Mouse (Mus musculus): ENCODE measurements around the gene Slc50a1. TPM values are rescaled to one million over a fixed set of nuclear protein-coding genes. Genes with fewer than 3 reads are reported as not detected.

Slc50a1 gene
- polyA plus RNA-seq, 1 experiment from 2014 or later = 38.1 TPM

DNA sequence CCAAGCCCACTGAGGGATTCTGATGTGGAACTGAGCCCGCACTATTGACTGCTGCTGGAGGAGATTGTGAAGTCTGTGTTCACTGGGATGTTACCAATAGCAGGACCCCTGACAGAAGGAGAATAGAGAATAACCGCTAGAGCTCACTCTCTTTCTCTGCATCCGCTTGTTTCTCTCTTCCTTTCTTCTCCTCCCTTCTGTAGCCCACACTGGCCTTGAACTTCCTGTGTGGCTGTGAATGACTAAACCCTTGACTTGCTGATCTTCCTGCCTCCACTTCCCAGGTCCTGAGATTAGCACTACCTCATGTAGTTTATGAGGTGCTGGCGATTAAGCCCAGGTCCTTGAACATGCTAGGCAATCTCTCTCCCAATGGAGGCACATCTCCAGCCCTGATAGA, 22.9 kb downstream of the Slc50a1 start:
- no peak for DNase-seq
- no peak overlapping the region for H3K9ac ChIP-seq (replicated peaks; ENCODE audit: low read length)
- no peak for ATAC-seq (ENCODE audit: low FRiP score, low TSS enrichment)
- H3K4me1 ChIP-seq (ENCODE audit: control insufficient read depth, insufficient read depth, low read length) = peaks cover 42% of the 10 kb centered on the region
- no peaks in the 10 kb centered on the region for H3K9me3 ChIP-seq (ENCODE audit: control insufficient read depth, low read length)
- H3K36me3 ChIP-seq (ENCODE audit: control insufficient read depth, insufficient read depth, low read length) = peaks cover 10% of the 10 kb centered on the region
- peak overlapping the region; percentile 63; the same call in 1 of the 2 replicates for H3K4me3 ChIP-seq (replicated peaks; ENCODE audit: low read depth, low read length)
- no peak overlapping the region for H3K27ac ChIP-seq (replicated peaks; ENCODE audit: low read depth, low read length)
- 90% methylated on average over 4 of the region's 4 CpGs for WGBS
- H3K4me2 ChIP-seq (ENCODE audit: low read length) = peak overlapping the region; percentile 84
- no peaks in the 10 kb centered on the region for H3K27me3 ChIP-seq (ENCODE audit: control insufficient read depth, insufficient read depth, low read length)

DNA sequence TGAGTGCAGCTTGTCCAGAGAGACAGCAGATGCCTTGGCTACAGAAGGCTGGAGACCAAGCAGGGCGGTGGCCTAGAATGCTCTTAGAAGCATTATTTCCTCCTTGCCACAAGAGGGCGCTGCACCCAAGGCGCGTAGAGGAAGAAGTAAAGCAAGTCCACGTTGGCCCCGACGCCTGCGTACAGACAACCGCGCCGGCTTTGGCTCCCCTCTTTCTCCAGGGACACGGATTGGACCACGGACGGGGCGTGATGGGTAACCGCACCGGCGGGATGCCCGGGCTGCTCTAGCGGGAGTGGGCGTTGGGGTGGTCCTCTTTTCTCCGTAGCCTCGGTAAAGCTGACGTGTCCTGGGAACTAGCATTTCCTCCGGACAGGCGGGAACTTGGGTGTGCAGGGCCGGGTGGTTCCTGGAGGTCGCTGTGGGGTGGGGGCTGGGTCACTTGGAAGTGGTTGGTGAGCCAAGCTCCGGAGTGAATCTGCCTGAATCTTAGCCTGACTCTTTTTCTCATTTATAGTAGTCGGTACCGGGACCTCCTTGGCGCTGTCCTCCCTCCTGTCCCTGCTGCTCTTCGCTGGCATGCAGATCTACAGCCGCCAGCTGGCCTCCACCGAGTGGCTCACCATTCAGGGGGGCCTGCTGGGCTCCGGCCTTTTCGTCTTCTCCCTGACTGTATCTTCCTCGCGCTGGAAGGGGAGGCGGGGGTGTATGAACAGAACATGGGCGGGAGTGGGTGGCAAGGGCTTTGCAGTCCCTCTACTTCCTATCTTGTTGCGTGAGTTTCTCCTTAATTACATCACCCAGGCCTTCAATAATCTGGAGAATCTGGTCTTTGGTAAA, 23.9 kb downstream of the Slc50a1 start, which contains the start of gene Trim46:
Trim46 (minus strand) TSS at position 49 of the 840 bp plus-strand sequence.
- ATAC-seq (ENCODE audit: low FRiP score, low TSS enrichment) (peak; percentile 55), DNase-seq (peak; percentile 95)
- peak within 1 kb of the TSS; percentile 63 for H3K4me3 ChIP-seq (replicated peaks; ENCODE audit: low read depth, low read length)
- H3K9me3 ChIP-seq (ENCODE audit: control insufficient read depth, low read length) = no peaks in the 10 kb centered on the region
- H3K4me2 ChIP-seq (ENCODE audit: low read length) = peak within 1 kb of the TSS; percentile 84
- peaks cover 20% of the 10 kb centered on the region for H3K36me3 ChIP-seq (ENCODE audit: control insufficient read depth, insufficient read depth, low read length)
- H3K4me1 ChIP-seq (ENCODE audit: control insufficient read depth, insufficient read depth, low read length) = peaks cover 44% of the 10 kb centered on the region
- H3K9ac ChIP-seq (replicated peaks; ENCODE audit: low read length) = peak within 1 kb of the TSS; percentile 74
- no peaks in the 10 kb centered on the region for H3K27me3 ChIP-seq (ENCODE audit: control insufficient read depth, insufficient read depth, low read length)
- peak within 1 kb of the TSS; percentile 96 for H3K27ac ChIP-seq (replicated peaks; ENCODE audit: low read depth, low read length)
- WGBS = under 1% methylated on average over 42 of the region's 42 CpGs

DNA sequence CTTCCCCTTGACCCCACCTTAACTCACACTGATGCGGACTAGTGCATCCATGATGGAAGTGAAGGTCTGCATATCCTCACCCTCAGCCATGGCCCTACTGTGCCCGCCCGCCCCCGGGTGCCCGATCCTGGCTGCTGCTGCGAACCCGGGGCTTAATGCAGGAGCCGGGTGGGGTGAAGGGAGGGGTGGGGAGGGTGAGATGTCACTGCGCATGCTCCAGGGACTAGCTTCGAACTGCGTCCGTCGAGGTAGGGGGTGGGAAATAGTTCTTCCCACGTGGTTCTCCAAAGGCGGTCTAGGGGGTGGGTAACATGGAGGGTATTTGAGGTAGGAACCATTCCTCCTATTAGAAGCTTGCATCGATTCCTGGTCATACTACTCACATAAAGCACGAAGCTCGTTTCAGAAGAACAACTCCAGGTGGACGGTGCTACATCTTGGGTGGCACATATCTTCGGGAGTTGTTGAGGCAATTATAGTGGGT, 24.6 kb downstream of the Slc50a1 start, which contains the start of gene Krtcap2:
Krtcap2 (plus strand) TSS at position 279 of the 484 bp plus-strand sequence.
- ATAC-seq (ENCODE audit: low FRiP score, low TSS enrichment) (peak; percentile 62), DNase-seq (peak; percentile 90)
- no peaks in the 10 kb centered on the region for H3K9me3 ChIP-seq (ENCODE audit: control insufficient read depth, low read length)
- peaks cover 39% of the 10 kb centered on the region for H3K4me1 ChIP-seq (ENCODE audit: control insufficient read depth, insufficient read depth, low read length)
- H3K4me3 ChIP-seq (replicated peaks; ENCODE audit: low read depth, low read length) = peak within 1 kb of the TSS; percentile 63
- H3K9ac ChIP-seq (replicated peaks; ENCODE audit: low read length) = peak within 1 kb of the TSS; percentile 74
- peak within 1 kb of the TSS; percentile 84 for H3K4me2 ChIP-seq (ENCODE audit: low read length)
- peaks cover 28% of the 10 kb centered on the region for H3K36me3 ChIP-seq (ENCODE audit: control insufficient read depth, insufficient read depth, low read length)
- 2% methylated on average over 20 of the region's 20 CpGs for WGBS
- no peaks in the 10 kb centered on the region for H3K27me3 ChIP-seq (ENCODE audit: control insufficient read depth, insufficient read depth, low read length)
- H3K27ac ChIP-seq (replicated peaks; ENCODE audit: low read depth, low read length) = peak within 1 kb of the TSS; percentile 96

DNA sequence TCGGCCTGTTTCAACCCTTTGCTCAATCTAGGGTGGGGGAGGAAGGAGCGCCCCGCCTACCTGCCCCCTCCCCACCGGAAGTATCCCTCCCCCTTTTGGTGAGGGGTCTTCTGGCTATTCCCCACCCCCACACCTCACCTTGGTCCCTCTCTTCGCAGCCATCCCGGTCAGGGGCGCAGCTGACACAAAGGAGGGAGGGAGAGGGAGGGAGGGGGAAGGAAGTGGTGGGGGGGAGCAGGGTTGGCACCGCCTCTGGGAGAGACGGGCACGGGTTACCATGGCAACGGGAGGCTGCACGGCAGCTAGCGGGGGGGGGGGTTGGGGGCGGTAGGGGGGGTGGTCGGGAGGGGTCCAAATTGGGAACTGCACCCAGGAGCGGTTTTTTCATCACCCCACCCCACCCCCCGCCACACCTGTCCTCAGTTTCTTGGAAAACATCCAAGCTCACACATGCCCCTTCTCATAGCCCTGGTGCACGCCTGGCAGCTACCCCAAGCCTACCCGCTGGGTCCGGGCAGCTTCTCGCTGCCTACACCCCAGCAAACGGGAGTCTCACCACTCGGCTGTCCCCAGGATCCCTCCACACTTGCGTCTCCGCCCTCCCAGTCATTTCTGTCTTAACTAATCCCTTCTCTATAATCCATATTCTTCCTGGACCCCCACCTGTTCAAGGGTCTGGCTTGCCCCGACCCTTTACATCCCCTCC, 25.2 kb downstream of the Slc50a1 start:
- Histone ChIP-seq H3K36me3 (ENCODE audit: control insufficient read depth, insufficient read depth, low read length) (peaks cover 34% of the 10 kb centered on the region), H3K4me1 (ENCODE audit: control insufficient read depth, insufficient read depth, low read length) (peaks cover 36% of the 10 kb centered on the region), H3K27me3 (ENCODE audit: control insufficient read depth, insufficient read depth, low read length) (no peaks in the 10 kb centered on the region), H3K9ac (replicated peaks; ENCODE audit: low read length) (peak overlapping the region; percentile 74), H3K4me2 (ENCODE audit: low read length) (peak overlapping the region; percentile 84), H3K27ac (replicated peaks; ENCODE audit: low read depth, low read length) (peak overlapping the region; percentile 96), H3K9me3 (ENCODE audit: control insufficient read depth, low read length) (no peaks in the 10 kb centered on the region), H3K4me3 (replicated peaks; ENCODE audit: low read depth, low read length) (peak overlapping the region; percentile 63)
- under 1% methylated on average over 18 of the region's 26 CpGs for WGBS
- ATAC-seq (ENCODE audit: low FRiP score, low TSS enrichment) = peak; percentile 68
- DNase-seq = peak; percentile 94

DNA sequence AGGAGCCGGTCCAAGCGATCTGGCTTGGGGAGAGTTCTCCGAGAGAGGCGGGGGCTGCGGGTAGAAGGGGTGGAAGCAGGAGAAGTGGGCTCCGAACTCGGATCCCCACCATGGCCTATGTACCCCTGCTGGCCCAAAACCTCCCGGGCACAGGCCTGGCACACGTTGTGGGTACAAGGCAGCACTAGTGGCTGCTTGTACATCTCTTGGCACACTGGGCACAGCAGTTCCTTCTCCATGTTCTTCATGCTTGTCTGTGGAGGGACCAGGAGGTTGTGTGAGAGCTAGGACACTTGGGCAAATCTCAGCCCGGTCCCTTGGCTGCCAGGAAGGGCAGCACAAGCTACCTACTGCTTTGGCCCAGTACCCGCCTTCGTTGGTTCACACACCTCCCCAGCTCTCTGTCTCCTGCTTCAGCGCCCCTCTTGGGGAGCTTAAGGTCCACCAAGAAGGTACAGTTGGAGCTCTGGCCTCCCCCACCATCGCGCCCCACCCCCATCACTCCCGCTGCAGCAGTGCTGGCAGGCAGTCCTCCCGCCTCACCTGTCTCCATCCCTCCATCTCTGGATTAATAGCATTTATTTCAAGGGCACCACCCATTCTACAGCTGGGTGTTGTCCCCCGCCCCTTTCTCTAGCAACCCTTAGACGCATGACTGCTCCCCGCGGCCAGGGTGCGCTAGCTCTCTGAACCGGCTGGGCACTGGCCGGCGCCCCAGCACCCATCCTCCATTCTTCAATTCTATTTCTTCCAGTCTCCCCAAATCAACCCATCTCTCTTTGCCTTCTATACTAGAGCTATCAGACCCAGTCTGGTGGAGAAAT, 26.0 kb downstream of the Slc50a1 start:
- H3K9ac ChIP-seq (replicated peaks; ENCODE audit: low read length) = peak overlapping the region; percentile 74
- peaks cover 36% of the 10 kb centered on the region for H3K4me1 ChIP-seq (ENCODE audit: control insufficient read depth, insufficient read depth, low read length)
- 9% methylated on average over 25 of the region's 25 CpGs for WGBS
- H3K4me2 ChIP-seq (ENCODE audit: low read length) = peak overlapping the region; percentile 84
- DNase-seq = no peak
- no peaks in the 10 kb centered on the region for H3K9me3 ChIP-seq (ENCODE audit: control insufficient read depth, low read length)
- ATAC-seq (ENCODE audit: low FRiP score, low TSS enrichment) = peak; percentile 17
- H3K27ac ChIP-seq (replicated peaks; ENCODE audit: low read depth, low read length) = peak overlapping the region; percentile 96
- H3K36me3 ChIP-seq (ENCODE audit: control insufficient read depth, insufficient read depth, low read length) = peaks cover 39% of the 10 kb centered on the region
- H3K4me3 ChIP-seq (replicated peaks; ENCODE audit: low read depth, low read length) = peak overlapping the region; percentile 63
- H3K27me3 ChIP-seq (ENCODE audit: control insufficient read depth, insufficient read depth, low read length) = no peaks in the 10 kb centered on the region

DNA sequence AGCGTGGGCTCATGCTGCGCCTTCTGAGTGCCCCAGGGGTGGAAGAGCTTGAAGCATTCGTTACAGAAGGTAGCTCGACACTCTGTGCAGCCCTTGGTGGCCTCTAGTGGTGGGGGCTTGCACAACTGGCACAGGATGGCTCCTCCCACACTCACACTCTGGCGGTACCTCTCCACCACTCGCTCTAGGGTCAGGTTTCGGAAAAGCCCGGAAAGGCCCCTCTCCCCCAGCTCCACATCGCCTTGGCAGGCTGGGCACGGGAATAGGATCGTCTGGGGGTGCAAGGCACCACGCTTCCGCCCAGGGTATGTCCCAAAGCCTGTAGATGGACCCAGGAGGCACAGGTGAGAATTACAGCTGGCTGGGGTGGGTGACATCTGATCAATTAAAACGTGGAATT, 26.8 kb downstream of the Slc50a1 start:
- Histone ChIP-seq H3K4me1 (ENCODE audit: control insufficient read depth, insufficient read depth, low read length) (peaks cover 36% of the 10 kb centered on the region), H3K4me2 (ENCODE audit: low read length) (peak overlapping the region; percentile 84), H3K9ac (replicated peaks; ENCODE audit: low read length) (peak overlapping the region; percentile 74), H3K9me3 (ENCODE audit: control insufficient read depth, low read length) (no peaks in the 10 kb centered on the region), H3K4me3 (replicated peaks; ENCODE audit: low read depth, low read length) (peak overlapping the region; percentile 63), H3K27me3 (ENCODE audit: control insufficient read depth, insufficient read depth, low read length) (no peaks in the 10 kb centered on the region), H3K27ac (replicated peaks; ENCODE audit: low read depth, low read length) (peak overlapping the region; percentile 96), H3K36me3 (ENCODE audit: control insufficient read depth, insufficient read depth, low read length) (peaks cover 45% of the 10 kb centered on the region)
- WGBS = 9% methylated on average over 14 of the region's 14 CpGs
- ATAC-seq (ENCODE audit: low FRiP score, low TSS enrichment) = no peak
- DNase-seq = peak; percentile 71

DNA sequence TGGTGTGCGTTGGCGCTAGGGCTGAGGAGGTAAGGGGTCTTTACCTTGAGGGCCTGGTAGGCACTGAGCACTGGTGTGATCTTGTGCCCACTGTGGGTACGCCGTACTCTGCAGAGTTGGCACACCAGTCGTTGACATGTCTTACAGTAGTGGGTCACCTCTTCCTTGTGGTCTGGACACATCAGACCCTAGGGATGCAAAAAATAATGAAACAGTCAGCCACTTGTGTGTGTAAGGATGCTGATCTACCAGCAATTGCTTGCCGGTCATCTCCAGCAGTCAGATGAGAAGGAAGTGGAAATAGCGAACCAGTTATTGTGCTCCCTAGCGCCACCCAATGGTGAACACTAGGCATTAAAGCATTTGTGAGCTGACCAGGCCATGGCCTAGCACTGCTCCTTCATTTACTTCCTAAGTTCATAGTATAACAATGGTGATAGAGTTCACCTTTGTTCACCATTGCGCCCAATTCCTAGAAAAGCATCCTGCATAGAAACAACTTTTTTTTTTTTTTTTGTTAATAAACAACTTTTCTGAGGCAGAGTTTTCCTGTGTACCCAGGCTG, 28.0 kb downstream of the Slc50a1 start:
- Histone ChIP-seq H3K4me1 (ENCODE audit: control insufficient read depth, insufficient read depth, low read length) (peaks cover 34% of the 10 kb centered on the region), H3K9ac (replicated peaks; ENCODE audit: low read length) (no peak overlapping the region), H3K4me2 (ENCODE audit: low read length) (peak overlapping the region; percentile 84), H3K27ac (replicated peaks; ENCODE audit: low read depth, low read length) (no peak overlapping the region), H3K36me3 (ENCODE audit: control insufficient read depth, insufficient read depth, low read length) (peaks cover 57% of the 10 kb centered on the region), H3K27me3 (ENCODE audit: control insufficient read depth, insufficient read depth, low read length) (no peaks in the 10 kb centered on the region), H3K4me3 (replicated peaks; ENCODE audit: low read depth, low read length) (no peak overlapping the region), H3K9me3 (ENCODE audit: control insufficient read depth, low read length) (no peaks in the 10 kb centered on the region)
- no peak for ATAC-seq (ENCODE audit: low FRiP score, low TSS enrichment)
- peak; percentile 73 for DNase-seq
- 72% methylated on average over 9 of the region's 9 CpGs for WGBS

DNA sequence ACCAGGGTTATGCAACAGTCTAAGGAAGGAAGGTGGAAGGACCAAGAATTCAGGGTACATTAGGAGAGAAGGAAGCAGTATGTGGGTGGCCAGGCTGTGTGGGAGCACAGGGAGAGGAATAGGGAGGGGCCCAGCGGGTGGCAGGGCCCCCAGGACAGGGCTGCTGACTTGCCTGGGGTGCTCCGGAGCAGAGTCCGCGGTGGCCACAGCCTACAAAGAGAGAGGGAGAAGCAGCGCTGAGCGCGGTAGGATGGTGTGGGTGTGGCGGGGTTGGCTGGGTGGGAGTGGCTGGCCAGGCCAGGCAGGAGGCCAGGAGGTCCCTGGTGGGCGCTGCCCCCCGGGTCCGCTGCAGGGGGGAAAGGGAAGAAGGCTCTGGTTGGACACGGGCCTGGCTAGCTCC, 31.9 kb downstream of the Slc50a1 start:
- H3K36me3 ChIP-seq (ENCODE audit: control insufficient read depth, insufficient read depth, low read length) = peaks cover 95% of the 10 kb centered on the region
- no peak for ATAC-seq (ENCODE audit: low FRiP score, low TSS enrichment)
- no peaks in the 10 kb centered on the region for H3K9me3 ChIP-seq (ENCODE audit: control insufficient read depth, low read length)
- H3K4me1 ChIP-seq (ENCODE audit: control insufficient read depth, insufficient read depth, low read length) = peaks cover 11% of the 10 kb centered on the region
- no peaks in the 10 kb centered on the region for H3K27me3 ChIP-seq (ENCODE audit: control insufficient read depth, insufficient read depth, low read length)
- WGBS = 76% methylated on average over 12 of the region's 12 CpGs
- no peak overlapping the region for H3K4me2 ChIP-seq (ENCODE audit: low read length)
- no peak overlapping the region for H3K4me3 ChIP-seq (replicated peaks; ENCODE audit: low read depth, low read length)
- H3K27ac ChIP-seq (replicated peaks; ENCODE audit: low read depth, low read length) = no peak overlapping the region
- DNase-seq = no peak
- no peak overlapping the region for H3K9ac ChIP-seq (replicated peaks; ENCODE audit: low read length)
